Mouse (Mus musculus) forebrain, embryonic 13.5 days (tissue): Measurements from ENCODE around the gene Plk5. TPM values are rescaled to one million over a fixed set of nuclear protein-coding genes. Genes with fewer than 3 reads are reported as not detected.

ENCODE experiments used
- ATAC-seq: fragments of 200-750 bp; cut with Nextera tagmentation; 2 replicates; pipeline ENCODE4 v1.8.0; 2017
- H3K27ac ChIP-seq: fragments of 300-500 bp; sonication (generic); 2 replicates; pipeline ENCODE4 v1.5.1; 2015; ENCODE audit warnings: inconsistent platforms, mild to moderate bottlenecking, moderate library complexity
- H3K27me3 ChIP-seq: fragments of 300-500 bp; sonication (generic); 2 replicates; pipeline ENCODE4 v1.6.1; 2015; ENCODE audit warnings: mild to moderate bottlenecking, inconsistent platforms
- H3K36me3 ChIP-seq: fragments of 300-500 bp; sonication (generic); 2 replicates; pipeline ENCODE4 v1.6.1; 2015; ENCODE audit warnings: mild to moderate bottlenecking, inconsistent platforms; ENCODE audit not compliant: poor library complexity, severe bottlenecking
- H3K4me1 ChIP-seq: fragments of 300-500 bp; sonication (generic); 2 replicates; pipeline ENCODE4 v1.6.1; 2015; ENCODE audit warnings: inconsistent platforms
- H3K4me2 ChIP-seq: fragments of 300-500 bp; sonication (generic); 2 replicates; pipeline ENCODE4 v1.6.1; 2015; ENCODE audit warnings: inconsistent platforms, mild to moderate bottlenecking, moderate library complexity
- H3K4me3 ChIP-seq: fragments of 300-500 bp; sonication (generic); 2 replicates; pipeline ENCODE4 v1.5.1; 2015; ENCODE audit warnings: mild to moderate bottlenecking, inconsistent platforms
- H3K9ac ChIP-seq: fragments of 300-500 bp; sonication (generic); 2 replicates; pipeline ENCODE4 v1.6.1; 2015; ENCODE audit warnings: mild to moderate bottlenecking, inconsistent platforms
- H3K9me3 ChIP-seq: fragments of 300-500 bp; sonication (generic); replicated peaks from 2 replicates; pipeline ENCODE4 v1.6.1; 2016; ENCODE audit warnings: inconsistent platforms
- WGBS: fragments of 180-500 bp; shearing (Covaris S2); methylation state at CpG from one replicate; pipeline ENCODE4 v1.1.7; 2015; 5-methylcytosine and 5-hydroxymethylcytosine counted together
- polyA plus RNA-seq: library from polyadenylated mRNA; unstranded; fragments of >200 nt; fragmentation: Nextera tagmentation; extraction: Ambion mirVana; gene quantifications from 2 replicates; pipeline ENCODE4 v1.2.1, GENCODE M21; 2015

The Plk5 gene
- polyA plus RNA-seq, 1 experiment from 2014 or later: 0.40 TPM

- Histone ChIP-seq H3K4me1 (peaks cover 32% of the 10 kb centered on the region), H3K27me3 (no peaks in the 10 kb centered on the region), H3K9me3 (no peaks in the 10 kb centered on the region), H3K27ac (peak overlapping the region; percentile 99), H3K4me3 (peak overlapping the region; percentile 69), H3K36me3 (peaks cover 59% of the 10 kb centered on the region), H3K9ac (peak overlapping the region; percentile 94), H3K4me2 (peak overlapping the region; percentile 92)
- no peak for ATAC-seq
- 41% methylated on average over 8 of the region's 8 CpGs for WGBS
Observed at GRCm38 (mm10) chr10:80397524-80398173, 41.4 kb downstream of the Plk5 start.

- H3K4me3 ChIP-seq: peak overlapping the region; percentile 69
- H3K27me3 ChIP-seq: no peaks in the 10 kb centered on the region
- H3K9ac ChIP-seq: peak overlapping the region; percentile 94
- H3K4me1 ChIP-seq: peaks cover 32% of the 10 kb centered on the region
- no peaks in the 10 kb centered on the region for H3K9me3 ChIP-seq
- peaks cover 59% of the 10 kb centered on the region for H3K36me3 ChIP-seq
- 0% methylated on average over 1 of the region's 1 CpGs for WGBS
- no peak for ATAC-seq
- peak overlapping the region; percentile 99 for H3K27ac ChIP-seq
- peak overlapping the region; percentile 92 for H3K4me2 ChIP-seq
Observed at GRCm38 (mm10) chr10:80398174-80398535, 41.9 kb downstream of the Plk5 start.

- H3K36me3 ChIP-seq: peaks cover 59% of the 10 kb centered on the region
- under 1% methylated on average over 59 of the region's 59 CpGs for WGBS
- peak overlapping the region; percentile 69 for H3K4me3 ChIP-seq
Observed at GRCm38 (mm10) chr10:80398719-80399190, 42.5 kb downstream of the Plk5 start.

GRCm38 (mm10) chr10:80399191-80399972, 43.1 kb downstream of the Plk5 start, which contains the start of gene Mbd3:
Gene Mbd3, minus strand, starts transcription at chr10:80399550.
- under 1% methylated on average over 75 of the region's 82 CpGs for WGBS

More at GRCm38 (mm10) chr10:80398719-80399190, 42.5 kb downstream of the Plk5 start:
- Histone ChIP-seq H3K4me2 (peak overlapping the region; percentile 92), H3K4me1 (peaks cover 32% of the 10 kb centered on the region), H3K9ac (peak overlapping the region; percentile 94), H3K9me3 (no peaks in the 10 kb centered on the region), H3K27ac (peak overlapping the region; percentile 99), H3K27me3 (no peaks in the 10 kb centered on the region)
- peak; percentile 73 for ATAC-seq

GRCm38 (mm10) chr10:80399973-80400703, 43.9 kb downstream of the Plk5 start:
- Histone ChIP-seq H3K4me3 (peak overlapping the region; percentile 69), H3K9me3 (no peaks in the 10 kb centered on the region), H3K27me3 (no peaks in the 10 kb centered on the region), H3K27ac (peak overlapping the region; percentile 99), H3K4me1 (peaks cover 38% of the 10 kb centered on the region), H3K4me2 (peak overlapping the region; percentile 69), H3K9ac (peak overlapping the region; percentile 64), H3K36me3 (peaks cover 53% of the 10 kb centered on the region)
- ATAC-seq: no peak
- 15% methylated on average over 17 of the region's 17 CpGs for WGBS

More at GRCm38 (mm10) chr10:80399191-80399972, 43.1 kb downstream of the Plk5 start, which contains the start of gene Mbd3:
- ATAC-seq: peak; percentile 97
- Histone ChIP-seq H3K27ac (peak within 1 kb of the TSS; percentile 99), H3K9ac (peak within 1 kb of the TSS; percentile 94), H3K27me3 (no peaks in the 10 kb centered on the region), H3K4me2 (peak within 1 kb of the TSS; percentile 92), H3K9me3 (no peaks in the 10 kb centered on the region), H3K4me1 (peaks cover 32% of the 10 kb centered on the region), H3K36me3 (peaks cover 59% of the 10 kb centered on the region), H3K4me3 (peak within 1 kb of the TSS; percentile 69)

GRCm38 (mm10) chr10:80400704-80401161, 44.5 kb downstream of the Plk5 start:
- WGBS: 87% methylated on average over 4 of the region's 4 CpGs
- H3K27me3 ChIP-seq: no peaks in the 10 kb centered on the region
- no peaks in the 10 kb centered on the region for H3K9me3 ChIP-seq
- peak overlapping the region; percentile 64 for H3K9ac ChIP-seq
- no peak for ATAC-seq
- H3K4me2 ChIP-seq: peak overlapping the region; percentile 69
- peaks cover 47% of the 10 kb centered on the region for H3K36me3 ChIP-seq
- peaks cover 44% of the 10 kb centered on the region for H3K4me1 ChIP-seq
- H3K4me3 ChIP-seq: peak overlapping the region; percentile 69; the same call in 1 of the 2 replicates
- peak overlapping the region; percentile 99; the same call in 1 of the 2 replicates for H3K27ac ChIP-seq

GRCm38 (mm10) chr10:80403044-80403692, 46.9 kb downstream of the Plk5 start:
- Histone ChIP-seq H3K9ac (no peak overlapping the region), H3K4me1 (peaks cover 37% of the 10 kb centered on the region), H3K27me3 (no peaks in the 10 kb centered on the region), H3K36me3 (peaks cover 35% of the 10 kb centered on the region), H3K4me2 (no peak overlapping the region), H3K27ac (no peak overlapping the region), H3K4me3 (no peak overlapping the region), H3K9me3 (no peaks in the 10 kb centered on the region)
- WGBS: 95% methylated on average over 4 of the region's 4 CpGs
- no peak for ATAC-seq

- Histone ChIP-seq H3K4me2 (peak overlapping the region; percentile 98), H3K4me1 (peaks cover 30% of the 10 kb centered on the region), H3K27me3 (no peaks in the 10 kb centered on the region), H3K9me3 (no peaks in the 10 kb centered on the region), H3K4me3 (peak overlapping the region; percentile 90), H3K9ac (peak overlapping the region; percentile 89), H3K27ac (no peak overlapping the region), H3K36me3 (peaks cover 49% of the 10 kb centered on the region)
- no peak for ATAC-seq
- WGBS: 58% methylated on average over 10 of the region's 10 CpGs
Observed at GRCm38 (mm10) chr10:80405481-80406173, 49.4 kb downstream of the Plk5 start.

GRCm38 (mm10) chr10:80406684-80407501, 50.6 kb downstream of the Plk5 start, which contains the start of gene Uqcr11:
Gene Uqcr11, minus strand, starts transcription at chr10:80406830.
- peak; percentile 87 for ATAC-seq
- Histone ChIP-seq H3K36me3 (peaks cover 52% of the 10 kb centered on the region), H3K9ac (peak within 1 kb of the TSS; percentile 89), H3K9me3 (no peaks in the 10 kb centered on the region), H3K4me2 (peak within 1 kb of the TSS; percentile 98), H3K27ac (peak within 1 kb of the TSS; percentile 83), H3K4me1 (peaks cover 27% of the 10 kb centered on the region), H3K27me3 (no peaks in the 10 kb centered on the region), H3K4me3 (peak within 1 kb of the TSS; percentile 90)
- 2% methylated on average over 27 of the region's 27 CpGs for WGBS

- peaks cover 29% of the 10 kb centered on the region for H3K4me1 ChIP-seq
- 52% methylated on average over 4 of the region's 4 CpGs for WGBS
Observed at GRCm38 (mm10) chr10:80407924-80408323, 51.7 kb downstream of the Plk5 start.

More at GRCm38 (mm10) chr10:80407924-80408323, 51.7 kb downstream of the Plk5 start:
- peak overlapping the region; percentile 98; the same call in 1 of the 2 replicates for H3K4me2 ChIP-seq
- H3K4me3 ChIP-seq: no peak overlapping the region
- H3K36me3 ChIP-seq: peaks cover 52% of the 10 kb centered on the region
- H3K9me3 ChIP-seq: no peaks in the 10 kb centered on the region
- no peak overlapping the region for H3K27ac ChIP-seq
- no peaks in the 10 kb centered on the region for H3K27me3 ChIP-seq
- H3K9ac ChIP-seq: no peak overlapping the region
- no peak for ATAC-seq
